Mouse (Mus musculus) midbrain, postnatal 0 days (tissue): ENCODE measurements around the gene Tfap2d. TPM values are rescaled to one million over a fixed set of nuclear protein-coding genes. Genes with fewer than 3 reads are reported as not detected.

Source experiments
- ATAC-seq: fragments of 200-750 bp; cut with Nextera tagmentation; 2 replicates; pipeline ENCODE4 v1.8.0; 2017; ENCODE audit warnings: moderate number of reproducible peaks, mild to moderate bottlenecking, moderate TSS enrichment, moderate library complexity; ENCODE audit not compliant: low FRiP score
- DNase-seq: peaks from one replicate; pipeline ENCODE4 v3.0.0-alpha.2; 2015; ENCODE audit warnings: low spot score
- H3K27ac ChIP-seq: fragments of 300-500 bp; sonication (generic); 2 replicates; pipeline ENCODE4 v1.5.1; 2014; ENCODE audit warnings: low read depth, mild to moderate bottlenecking, low read length, mixed read lengths
- H3K27me3 ChIP-seq: fragments of 300-500 bp; sonication (generic); 2 replicates; pipeline ENCODE4 v1.6.1; 2014; ENCODE audit warnings: low read length, control low read depth, mixed read lengths; ENCODE audit not compliant: insufficient read depth
- H3K36me3 ChIP-seq: fragments of 300-500 bp; sonication (generic); 2 replicates; pipeline ENCODE4 v1.6.1; 2014; ENCODE audit warnings: low read length, control low read depth, mixed read lengths; ENCODE audit not compliant: insufficient read depth
- H3K4me1 ChIP-seq: fragments of 300-500 bp; sonication (generic); 2 replicates; pipeline ENCODE4 v1.6.1; 2014; ENCODE audit warnings: mild to moderate bottlenecking, control low read depth, antibody characterized with exemption, low read length, mixed read lengths; ENCODE audit not compliant: insufficient read depth
- H3K4me2 ChIP-seq: fragments of 300-500 bp; sonication (generic); 2 replicates; pipeline ENCODE4 v1.6.1; 2014; ENCODE audit warnings: low read depth, mild to moderate bottlenecking, low read length, mixed read lengths; ENCODE audit not compliant: poor library complexity, severe bottlenecking
- H3K4me3 ChIP-seq: fragments of 300-500 bp; sonication (generic); 2 replicates; pipeline ENCODE4 v1.5.1; 2014; ENCODE audit warnings: low read depth, mild to moderate bottlenecking, low read length, moderate library complexity
- H3K9ac ChIP-seq: fragments of 300-500 bp; sonication (generic); replicated peaks from 2 replicates; pipeline ENCODE4 v1.6.1; 2014; ENCODE audit warnings: mild to moderate bottlenecking, low read length, moderate library complexity, mixed read lengths; ENCODE audit not compliant: poor library complexity, severe bottlenecking
- H3K9me3 ChIP-seq: fragments of 300-500 bp; sonication (generic); 2 replicates; pipeline ENCODE4 v1.6.1; 2016; ENCODE audit warnings: low read length, control low read depth
- CTCF ChIP-seq: IDR thresholded peaks from 2 replicates; pipeline ENCODE4 v1.5.1; 2016; ENCODE audit warnings: antibody characterized with exemption, mild to moderate bottlenecking
- WGBS: fragments of 180-500 bp; shearing (Covaris S2); extraction: QIAGEN DNeasy Blood & Tissue Kit; methylation state at CpG from one replicate; pipeline ENCODE4 v1.1.7; 2014; 5-methylcytosine and 5-hydroxymethylcytosine counted together
- polyA plus RNA-seq: library from polyadenylated mRNA; unstranded; fragments of >200 nt; fragmentation: Nextera tagmentation; extraction: Ambion mirVana; gene quantifications from 2 replicates; pipeline ENCODE4 v1.2.1, GENCODE M21; 2015
- total RNA-seq: library from RNA; depleted of rRNA; stranded (reverse); fragments of >200 nt; gene quantifications from 2 replicates; pipeline ENCODE4 v1.2.3, GENCODE M21; 2014

Gene Tfap2d
- total and polyA plus RNA-seq, 2 experiments from 2014 or later = 54.9 to 74.2 TPM

DNA sequence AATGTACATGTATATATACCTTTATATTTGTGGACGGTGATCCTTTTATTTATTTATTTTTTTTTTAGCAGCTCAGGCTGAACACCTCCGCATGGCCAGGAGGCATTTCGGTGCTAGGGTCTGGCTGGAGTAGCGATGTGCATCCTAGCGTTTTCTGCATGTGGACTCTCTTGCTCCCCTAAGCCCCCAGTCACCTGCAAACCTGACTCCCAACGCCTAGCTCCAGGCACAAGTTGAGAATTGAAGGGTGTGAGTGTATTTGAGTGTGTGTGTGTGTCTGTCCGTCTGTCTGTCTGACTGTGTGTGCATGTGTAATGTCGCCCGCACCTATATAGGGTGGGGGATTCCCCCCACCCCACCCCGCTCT lies 937 bp downstream of the Tfap2d start:
- H3K9ac ChIP-seq = peak overlapping the region; percentile 61
- peak overlapping the region; percentile 43 for H3K4me2 ChIP-seq
- H3K36me3 ChIP-seq = no peaks in the 10 kb centered on the region
- peaks cover 45% of the 10 kb centered on the region for H3K27me3 ChIP-seq
- peak overlapping the region; percentile 38 for H3K4me3 ChIP-seq
- no peaks in the 10 kb centered on the region for H3K9me3 ChIP-seq
- 0 out of 2 replicates have a peak, but pooled peaks have one; percentile 17 for ATAC-seq
- peak overlapping the region; percentile 86 for H3K27ac ChIP-seq
- no peak for DNase-seq
- WGBS = under 1% methylated on average over 10 of the region's 10 CpGs
- no peak for TF ChIP-seq CTCF
- no peaks in the 10 kb centered on the region for H3K4me1 ChIP-seq

DNA sequence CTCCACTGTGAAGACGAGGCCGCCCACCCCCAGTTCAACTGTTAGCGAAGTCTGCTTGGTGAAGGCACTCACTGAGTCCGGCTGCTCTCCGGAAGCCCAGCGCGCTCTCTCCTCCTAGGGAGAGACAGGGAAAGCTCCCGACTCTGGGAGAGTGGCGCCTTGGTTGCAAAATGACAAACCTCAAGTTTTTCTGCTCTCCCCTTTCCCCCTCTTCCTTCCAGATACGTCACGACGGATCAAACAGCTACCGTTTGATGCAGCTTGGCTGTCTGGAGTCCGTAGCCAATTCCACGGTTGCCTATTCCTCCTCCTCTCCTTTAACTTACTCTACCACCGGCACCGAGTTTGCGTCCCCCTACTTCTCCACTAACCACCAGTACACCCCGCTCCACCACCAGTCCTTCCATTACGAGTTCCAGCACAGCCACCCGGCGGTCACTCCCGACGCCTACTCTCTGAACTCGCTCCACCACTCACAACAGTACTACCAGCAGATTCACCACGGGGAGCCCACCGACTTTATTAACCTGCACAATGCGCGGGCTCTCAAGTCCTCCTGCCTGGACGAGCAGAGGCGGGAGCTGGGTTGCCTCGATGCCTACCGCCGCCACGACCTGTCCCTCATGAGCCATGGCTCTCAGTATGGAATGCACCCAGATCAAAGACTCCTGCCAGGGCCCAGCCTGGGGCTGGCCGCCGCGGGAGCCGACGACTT lies 1.5 kb downstream of the Tfap2d start:
- Histone ChIP-seq H3K36me3 (no peaks in the 10 kb centered on the region), H3K4me3 (peak overlapping the region; percentile 38), H3K4me1 (no peaks in the 10 kb centered on the region), H3K9me3 (no peaks in the 10 kb centered on the region), H3K27me3 (peaks cover 47% of the 10 kb centered on the region), H3K27ac (peak overlapping the region; percentile 86), H3K4me2 (peak overlapping the region; percentile 43), H3K9ac (peak overlapping the region; percentile 61)
- DNase-seq (no peak), ATAC-seq (peak; percentile 57)
- WGBS = under 1% methylated on average over 40 of the region's 40 CpGs
- TF ChIP-seq CTCF = no peak

DNA sequence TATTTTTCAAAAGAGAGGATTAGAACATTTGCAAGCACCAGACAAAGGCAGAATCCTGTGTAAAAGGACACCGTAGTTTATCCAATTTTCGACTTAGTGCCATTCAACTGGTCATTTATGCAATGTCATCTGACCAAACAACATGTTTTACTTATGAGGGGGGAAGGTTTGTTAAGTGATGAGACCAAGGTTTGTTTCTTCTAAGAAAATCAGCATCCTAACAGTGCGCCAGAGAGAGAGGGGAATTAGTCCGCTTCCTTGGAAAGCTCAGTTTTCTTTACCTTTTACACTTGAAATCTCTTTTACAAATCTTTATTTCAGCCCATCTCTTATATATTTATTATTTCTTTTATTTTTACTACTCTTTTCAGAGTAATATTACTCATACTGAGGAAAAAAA lies 3.6 kb downstream of the Tfap2d start:
- Histone ChIP-seq H3K27ac (peak overlapping the region; percentile 86), H3K27me3 (peaks cover 55% of the 10 kb centered on the region), H3K4me3 (peak overlapping the region; percentile 38), H3K36me3 (no peaks in the 10 kb centered on the region), H3K9me3 (no peaks in the 10 kb centered on the region), H3K4me2 (peak overlapping the region; percentile 46), H3K4me1 (no peaks in the 10 kb centered on the region), H3K9ac (peak overlapping the region; percentile 59)
- no peak for TF ChIP-seq CTCF
- 7% methylated on average over 4 of the region's 4 CpGs for WGBS
- DNase-seq (no peak), ATAC-seq (no peak)

DNA sequence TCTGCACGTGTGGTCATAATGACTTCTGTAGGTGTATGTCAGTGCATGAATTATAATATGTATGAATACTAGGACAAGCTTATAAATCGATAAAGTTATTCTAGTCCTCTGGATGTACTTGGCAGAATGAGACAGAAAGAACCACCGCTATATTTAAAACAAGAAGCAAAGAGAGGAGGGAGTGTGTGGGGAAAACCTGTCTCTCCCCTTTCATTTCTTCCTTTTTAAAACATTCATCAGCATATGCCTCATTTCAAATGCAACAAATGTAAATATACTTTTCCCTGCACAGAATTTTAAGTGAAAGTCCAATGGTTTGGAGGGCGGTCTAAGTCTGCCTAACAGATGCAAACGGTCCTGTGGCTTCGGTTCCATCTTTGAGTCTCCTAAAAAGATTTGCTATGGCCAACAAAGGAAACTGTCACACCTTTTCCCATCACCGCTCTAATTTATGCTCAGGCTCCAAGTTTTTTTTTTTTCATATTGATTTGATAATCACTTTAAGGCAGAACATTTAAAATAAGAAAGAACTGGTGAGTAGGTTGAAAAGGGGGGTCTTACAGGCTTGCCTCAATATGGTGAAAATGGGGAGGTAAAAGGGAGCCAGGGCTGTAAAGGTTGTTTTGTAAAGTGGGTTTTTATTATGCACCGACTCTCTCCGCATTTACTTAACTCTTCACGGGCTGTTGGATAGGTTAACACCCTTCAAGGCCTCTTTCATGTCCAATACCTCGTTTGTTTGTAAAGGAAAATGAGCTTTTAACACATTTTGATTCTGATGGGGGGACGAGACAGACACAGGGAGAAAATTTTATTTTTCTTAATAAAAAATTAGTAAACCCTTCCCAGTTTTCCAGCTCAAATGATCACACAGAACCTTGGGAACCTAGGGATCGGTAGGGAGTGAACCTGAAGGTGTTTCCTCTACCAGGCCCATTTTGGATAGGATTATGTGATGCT lies 4.3 kb downstream of the Tfap2d start:
- Histone ChIP-seq H3K9ac (peak overlapping the region; percentile 59), H3K27me3 (peaks cover 54% of the 10 kb centered on the region), H3K27ac (peak overlapping the region; percentile 86), H3K9me3 (no peaks in the 10 kb centered on the region), H3K4me3 (peak overlapping the region; percentile 38), H3K4me1 (no peaks in the 10 kb centered on the region), H3K36me3 (no peaks in the 10 kb centered on the region), H3K4me2 (peak overlapping the region; percentile 46)
- ATAC-seq = no peak
- no peak for DNase-seq
- WGBS = 4% methylated on average over 13 of the region's 13 CpGs
- TF ChIP-seq CTCF = no peak

DNA sequence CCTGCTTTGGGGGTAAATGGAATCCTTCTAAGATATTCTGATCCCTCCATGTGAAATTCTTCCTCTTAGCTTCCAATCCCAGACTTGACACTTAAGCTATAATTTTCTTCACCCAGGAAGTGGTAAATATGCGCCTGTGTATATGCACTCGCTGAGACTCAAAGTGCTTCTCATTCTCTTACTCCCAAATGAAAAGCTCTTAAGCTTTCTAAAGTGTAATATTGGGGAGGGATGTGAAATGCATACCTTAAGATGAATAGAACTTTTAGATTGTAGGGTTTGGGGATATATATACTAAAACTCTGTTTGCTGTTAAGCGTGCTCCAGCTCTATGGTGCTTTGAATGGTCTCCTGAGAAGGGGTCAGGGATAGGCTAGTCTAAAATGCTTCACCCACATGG lies 5.0 kb downstream of the Tfap2d start:
- 4% methylated on average over 3 of the region's 3 CpGs for WGBS
- no peak for TF ChIP-seq CTCF
- Histone ChIP-seq H3K36me3 (no peaks in the 10 kb centered on the region), H3K27ac (peak overlapping the region; percentile 86), H3K4me2 (peak overlapping the region; percentile 46), H3K27me3 (peaks cover 61% of the 10 kb centered on the region), H3K4me1 (no peaks in the 10 kb centered on the region), H3K9ac (peak overlapping the region; percentile 59), H3K4me3 (peak overlapping the region; percentile 38), H3K9me3 (no peaks in the 10 kb centered on the region)
- ATAC-seq (no peak), DNase-seq (no peak)
